Mouse (Mus musculus) heart, postnatal 0 days (tissue): ENCODE results near the gene Elfn1.

Experiments used
- CTCF ChIP-seq: IDR thresholded peaks from 2 replicates; pipeline ENCODE4 v1.5.1; 2016; ENCODE audit warnings: antibody characterized with exemption, control low read depth, low read depth
- EP300 ChIP-seq: IDR thresholded peaks from 2 replicates; pipeline ENCODE4 v1.6.1; 2016; ENCODE audit warnings: antibody characterized with exemption, low read depth

- TF ChIP-seq CTCF (no peak), EP300 (no peak)
These were observed 3.8 kb downstream of the Elfn1 start for GRCm38 (mm10) chr5:139911506-139911905.
